In the genomic region with DNA sequence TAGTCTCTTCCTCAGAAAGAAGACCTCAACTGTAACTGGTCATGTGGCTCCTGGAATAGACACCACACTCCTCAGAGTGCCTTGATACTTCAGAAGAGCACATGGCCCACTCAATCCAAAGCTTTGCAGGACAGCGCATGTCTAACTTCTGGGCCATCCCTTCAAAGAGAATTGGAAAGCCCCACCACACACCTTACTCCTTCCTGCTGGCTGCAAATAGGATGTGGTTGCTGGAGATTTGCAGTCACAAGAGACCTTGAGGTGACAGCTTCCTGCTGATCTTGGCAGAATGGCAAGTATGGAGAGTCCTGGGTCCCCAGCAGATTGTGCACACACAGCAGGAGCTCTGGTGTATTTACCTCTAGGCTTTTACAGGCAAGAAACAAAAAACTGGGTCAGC, we compare ENCODE assay signal across 10 mouse cellular contexts.
A peak's percentile ranks its signal among the peaks of the same experiment; 100 is the strongest.
DNase-seq lines count a peak whose midpoint lies in the region; ATAC-seq and TF ChIP-seq lines count a peak whose summit lies in the region.
"Had no signal": no experiment of that assay in that cellular context is flagged by ENCODE, and none has a peak within 500 bp of the region (broad histone marks: within the 10 kb centered on the region; RNA-seq: fewer than 3 reads in every experiment).

No protein-coding gene starts in this region.

- H3K27ac ChIP-seq in kidney, adult 2 months (ENCODE audit: insufficient read depth, low read depth, low read length) = no peak overlapping the region
- H3K27ac ChIP-seq: embryonic facial prominence, embryonic 13.5 days had no signal

- WGBS in kidney, adult 2 months = 68% methylated on average over 1 of the region's 1 CpGs

- peaks cover 22% of the 10 kb centered on the region for H3K4me1 ChIP-seq in kidney, adult 2 months (ENCODE audit: control insufficient read depth, insufficient read depth, low read length)
- H3K4me1 ChIP-seq: embryonic facial prominence, embryonic 13.5 days had no signal

- DNase-seq in kidney, adult 2 months = peak; percentile 61
- no peak for DNase-seq in kidney, adult 9 months
- DNase-seq in adrenal gland, postnatal 14 days = peak; percentile 66
- DNase-seq in splenic B cell, adult 2 months (ENCODE audit: low read depth, low spot score) = peak; percentile 18
- no peak for DNase-seq in layer of hippocampus, postnatal 36 days
- DNase-seq in urinary bladder, postnatal 4 days (ENCODE audit: low spot score in 2 of 2) = no peak
- DNase-seq: heart, postnatal 4 days; liver had no signal

- no peaks in the 10 kb centered on the region for H3K36me3 ChIP-seq in kidney, adult 2 months (ENCODE audit: control insufficient read depth, insufficient read depth, low read length)
- no peaks in the 10 kb centered on the region; the same call in 1 of the 2 replicates for H3K36me3 ChIP-seq in splenic B cell, adult 2 months (ENCODE audit: control insufficient read depth, insufficient read depth, low read length, poor library complexity, severe bottlenecking)
- H3K36me3 ChIP-seq: embryonic facial prominence, embryonic 13.5 days had no signal

- TF ChIP-seq POLR2A in kidney, adult 2 months (IDR thresholded peaks at IDR 0.05; ENCODE audit: low read depth, low read length) = no peak

- H3K4me3 ChIP-seq in kidney, adult 2 months (ENCODE audit: insufficient read depth, low read depth, low read length) = no peak overlapping the region
- H3K4me3 ChIP-seq: embryonic facial prominence, embryonic 13.5 days had no signal

- no peak for TF ChIP-seq CTCF in kidney, adult 2 months (conservative IDR thresholded peaks at IDR 0.05; ENCODE audit: insufficient read depth, insufficient read length, low read depth, low read length)

- ATAC-seq in CD4-positive, CD25-positive, alpha-beta regulatory T cell, adult 4 months = peak; percentile 98

- H3K27me3 ChIP-seq in kidney, adult 2 months (replicated peaks; ENCODE audit: control insufficient read depth, insufficient read depth, low read length) = no peaks in the 10 kb centered on the region
- H3K27me3 ChIP-seq in splenic B cell, adult 2 months (ENCODE audit: control insufficient read depth, insufficient read depth, low read length, poor library complexity, severe bottlenecking) = no peaks in the 10 kb centered on the region
- H3K27me3 ChIP-seq: embryonic facial prominence, embryonic 13.5 days had no signal

Comparison
In these comparisons a context has a peak if more than half of its experiments do, and no peak if none do; other contexts are left out.
1. DNase-seq: peak in kidney, adult 2 months (single experiment), adrenal gland, postnatal 14 days (single experiment) and splenic B cell, adult 2 months (single experiment); none in kidney, adult 9 months (single experiment), layer of hippocampus, postnatal 36 days (0 of 2) and urinary bladder, postnatal 4 days (0 of 2).